Mouse (Mus musculus) liver, embryonic 11.5 days (tissue): ENCODE measurements around the gene Vmn2r73. TPM values are rescaled to one million over a fixed set of nuclear protein-coding genes. Genes with fewer than 3 reads are reported as not detected.
"Not testable (repeated sequence)": the region's sequence is repeated elsewhere in the genome, so short reads cannot be mapped to it uniquely, and the experiment has no call there.

ENCODE experiments used
- ATAC-seq: fragments of 200-750 bp; cut with Nextera tagmentation; replicated peaks from 2 replicates; pipeline ENCODE4 v1.8.0; 2017; ENCODE audit warnings: moderate number of reproducible peaks, mild to moderate bottlenecking, moderate TSS enrichment, moderate library complexity; ENCODE audit not compliant: low FRiP score
- DNase-seq: peaks from one replicate; pipeline ENCODE4 v3.0.0-alpha.2; 2017; ENCODE audit warnings: low spot score
- H3K27ac ChIP-seq: fragments of 300-500 bp; sonication (generic); 2 replicates; pipeline ENCODE4 v1.5.1; 2014; ENCODE audit warnings: mild to moderate bottlenecking, low read depth, low read length, control low read depth
- H3K27me3 ChIP-seq: fragments of 300-500 bp; sonication (generic); replicated peaks from 2 replicates; pipeline ENCODE4 v1.6.1; 2014; ENCODE audit warnings: low read length, mixed read lengths; ENCODE audit not compliant: control insufficient read depth, insufficient read depth
- H3K36me3 ChIP-seq: fragments of 300-500 bp; sonication (generic); 2 replicates; pipeline ENCODE4 v1.6.1; 2014; ENCODE audit warnings: mild to moderate bottlenecking, low read length, moderate library complexity, mixed read lengths; ENCODE audit not compliant: control insufficient read depth, insufficient read depth
- H3K4me1 ChIP-seq: fragments of 300-500 bp; sonication (generic); replicated peaks from 2 replicates; pipeline ENCODE4 v1.6.1; 2014; ENCODE audit warnings: low read length, mixed read lengths; ENCODE audit not compliant: control insufficient read depth, insufficient read depth
- H3K4me2 ChIP-seq: fragments of 300-500 bp; sonication (generic); 2 replicates; pipeline ENCODE4 v1.6.1; 2014; ENCODE audit warnings: mild to moderate bottlenecking, control low read depth, moderate library complexity
- H3K4me3 ChIP-seq: fragments of 300-500 bp; sonication (generic); 2 replicates; pipeline ENCODE4 v1.5.1; 2014; ENCODE audit warnings: low read depth, low read length, control low read depth
- H3K9ac ChIP-seq: fragments of 300-500 bp; sonication (generic); 2 replicates; pipeline ENCODE4 v1.6.1; 2014; ENCODE audit warnings: low read depth, low read length, control low read depth
- H3K9me3 ChIP-seq: fragments of 300-500 bp; sonication (generic); 2 replicates; pipeline ENCODE4 v1.6.1; 2016; ENCODE audit warnings: low read length, inconsistent platforms, mixed read lengths; ENCODE audit not compliant: control insufficient read depth
- WGBS: fragments of 180-500 bp; shearing (Covaris S2); extraction: QIAGEN DNeasy Blood & Tissue Kit; methylation state at CpG from one replicate; pipeline ENCODE4 v1.1.7; 2014; 5-methylcytosine and 5-hydroxymethylcytosine counted together
- polyA plus RNA-seq: library from polyadenylated mRNA; unstranded; fragments of >200 nt; fragmentation: Nextera tagmentation; extraction: Ambion mirVana; gene quantifications from 2 replicates; pipeline ENCODE4 v1.2.1, GENCODE M21; 2014

Vmn2r73 gene
- polyA plus RNA-seq: not detected in 2 replicates

GRCm38 (mm10) chr7:85876166-85876565 is at the start of gene Vmn2r73:
Vmn2r73 (minus strand) TSS chr7:85876266.
- 73% methylated on average over 1 of the region's 1 CpGs for WGBS
- H3K4me3 ChIP-seq: no peak within 1 kb of the TSS
- ATAC-seq: no peak
- no peaks in the 10 kb centered on the region for H3K9me3 ChIP-seq
- H3K4me2 ChIP-seq: no peak within 1 kb of the TSS
- H3K9ac ChIP-seq: no peak within 1 kb of the TSS
- H3K27me3 ChIP-seq: no peaks in the 10 kb centered on the region
- no peaks in the 10 kb centered on the region for H3K4me1 ChIP-seq
- no peak within 1 kb of the TSS for H3K27ac ChIP-seq
- no peak for DNase-seq
- H3K36me3 ChIP-seq: no peaks in the 10 kb centered on the region

DNA sequence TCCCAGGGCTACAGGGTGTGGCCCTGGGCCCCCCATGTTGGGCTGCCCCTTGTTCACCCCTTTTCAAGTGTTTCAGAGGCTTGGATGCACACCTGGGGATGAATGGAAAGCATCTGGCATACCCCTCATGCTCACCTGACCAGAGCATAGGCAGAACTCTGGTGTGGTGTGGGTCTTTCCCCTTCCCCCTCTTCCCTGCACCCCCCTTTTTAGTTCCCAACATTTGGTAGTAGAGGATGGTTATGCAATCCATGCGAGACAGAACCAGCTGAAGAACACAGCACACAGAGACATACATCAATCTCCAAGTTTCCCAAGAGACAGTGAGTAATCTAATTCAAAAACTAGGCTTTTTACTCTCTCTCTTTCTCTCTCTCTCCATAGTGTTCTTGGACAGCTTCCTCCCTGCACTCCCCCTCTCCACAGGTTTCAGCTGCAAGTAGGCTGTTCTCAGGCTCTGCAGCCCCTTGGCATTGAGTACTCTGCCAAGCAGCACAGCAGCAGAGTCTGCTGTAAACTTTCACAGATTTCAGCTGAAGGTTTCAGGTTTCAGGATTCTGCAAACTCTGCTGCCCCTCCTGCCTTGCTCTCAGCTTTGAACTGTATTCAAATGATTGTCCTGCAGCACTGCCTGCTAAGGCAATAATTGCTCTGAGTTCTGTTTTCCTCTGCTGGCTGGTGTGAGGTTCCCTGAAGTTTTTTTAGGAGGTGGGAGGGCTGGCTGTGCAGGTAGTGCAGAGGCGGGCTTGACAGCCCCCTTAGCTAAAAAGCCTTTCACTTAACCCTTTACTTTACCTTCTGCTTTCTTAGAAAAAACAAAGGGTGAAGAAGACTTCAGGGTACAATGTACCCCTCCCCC is 35.7 kb downstream of the Vmn2r73 start:
- Histone ChIP-seq H3K9me3 (no peaks in the 10 kb centered on the region), H3K4me1 (no peaks in the 10 kb centered on the region), H3K9ac (no peak overlapping the region), H3K4me3 (no peak overlapping the region), H3K27me3 (no peaks in the 10 kb centered on the region), H3K36me3 (no peaks in the 10 kb centered on the region), H3K27ac (no peak overlapping the region), H3K4me2 (no peak overlapping the region)
- 16% methylated on average over 2 of the region's 2 CpGs for WGBS
- ATAC-seq (no peak), DNase-seq (no peak)

GRCm38 (mm10) chr7:85818092-85818491 is 58.0 kb downstream of the Vmn2r73 start:
- H3K27me3 ChIP-seq, H3K4me2 ChIP-seq, H3K36me3 ChIP-seq, ATAC-seq, H3K4me1 ChIP-seq, H3K9me3 ChIP-seq, H3K4me3 ChIP-seq, H3K27ac ChIP-seq, H3K9ac ChIP-seq, DNase-seq: not testable (repeated sequence)
- 12% methylated on average over 6 of the region's 6 CpGs for WGBS

Other genes with a start within 250 kb of the Vmn2r73 start
- not detected in 2 replicates for gene Vmn2r72, start 121.2 kb downstream of the Vmn2r73 start, polyA plus RNA-seq
- gene Vmn2r74, start 85.4 kb upstream of the Vmn2r73 start, polyA plus RNA-seq: not detected in 2 replicates